Mouse (Mus musculus) frontal cortex, postnatal 14 days (tissue): ENCODE data around the gene Gimap7.

Experiments used
- DNase-seq, 2 experiments: peaks; one replicate each; pipeline ENCODE4 v3.0.0; 2022; ENCODE audit warnings: low spot score in 2 of 2

Gene Gimap7

GRCm38 (mm10) chr6:48692962-48693361 is 25.5 kb upstream of the Gimap7 start:
- DNase-seq, result no peak

GRCm38 (mm10) chr6:48696830-48697554 is 21.4 kb upstream of the Gimap7 start:
- no peak for DNase-seq

GRCm38 (mm10) chr6:48697555-48697930 is 20.9 kb upstream of the Gimap7 start:
- DNase-seq, result no peak

GRCm38 (mm10) chr6:48698066-48698856 is 20.2 kb upstream of the Gimap7 start:
- DNase-seq, result no peak

GRCm38 (mm10) chr6:48698888-48699287 is 19.5 kb upstream of the Gimap7 start:
- DNase-seq, result no peak

GRCm38 (mm10) chr6:48700251-48701075 is 18.0 kb upstream of the Gimap7 start:
- DNase-seq, result no peak

GRCm38 (mm10) chr6:48702146-48702545 is 16.3 kb upstream of the Gimap7 start:
- no peak for DNase-seq

- DNase-seq, result no peak
These were observed 15.8 kb upstream of the Gimap7 start for GRCm38 (mm10) chr6:48702601-48703000.

GRCm38 (mm10) chr6:48704146-48704545 is 14.3 kb upstream of the Gimap7 start:
- no peak for DNase-seq

- DNase-seq, result no peak
These were observed 12.3 kb upstream of the Gimap7 start for GRCm38 (mm10) chr6:48706130-48706529.

GRCm38 (mm10) chr6:48720326-48720725 is 1.9 kb downstream of the Gimap7 start:
- no peak for DNase-seq

- DNase-seq, result no peak
These were observed 5.0 kb downstream of the Gimap7 start for GRCm38 (mm10) chr6:48723468-48723867.

GRCm38 (mm10) chr6:48725476-48725875 is 7.1 kb downstream of the Gimap7 start:
- DNase-seq, result no peak

GRCm38 (mm10) chr6:48727761-48728160 is 9.3 kb downstream of the Gimap7 start:
- DNase-seq, result no peak

GRCm38 (mm10) chr6:48732864-48733304 is 14.5 kb downstream of the Gimap7 start:
- DNase-seq, result no peak

GRCm38 (mm10) chr6:48733660-48734059 is 15.2 kb downstream of the Gimap7 start:
- DNase-seq, result no peak

- no peak for DNase-seq
These were observed 18.6 kb downstream of the Gimap7 start for GRCm38 (mm10) chr6:48737053-48737452.

GRCm38 (mm10) chr6:48737688-48738087 is 19.3 kb downstream of the Gimap7 start:
- DNase-seq, result no peak

- no peak for DNase-seq
These were observed 20.7 kb downstream of the Gimap7 start, which contains the start of gene Gimap1 for GRCm38 (mm10) chr6:48738961-48739779. Gene Gimap1 (plus strand): TSS chr6:48739054.

GRCm38 (mm10) chr6:48739780-48740055 is 21.3 kb downstream of the Gimap7 start:
- DNase-seq, result no peak

- DNase-seq, result no peak
These were observed 22.2 kb downstream of the Gimap7 start for GRCm38 (mm10) chr6:48740501-48741169.
